In the genomic region with DNA sequence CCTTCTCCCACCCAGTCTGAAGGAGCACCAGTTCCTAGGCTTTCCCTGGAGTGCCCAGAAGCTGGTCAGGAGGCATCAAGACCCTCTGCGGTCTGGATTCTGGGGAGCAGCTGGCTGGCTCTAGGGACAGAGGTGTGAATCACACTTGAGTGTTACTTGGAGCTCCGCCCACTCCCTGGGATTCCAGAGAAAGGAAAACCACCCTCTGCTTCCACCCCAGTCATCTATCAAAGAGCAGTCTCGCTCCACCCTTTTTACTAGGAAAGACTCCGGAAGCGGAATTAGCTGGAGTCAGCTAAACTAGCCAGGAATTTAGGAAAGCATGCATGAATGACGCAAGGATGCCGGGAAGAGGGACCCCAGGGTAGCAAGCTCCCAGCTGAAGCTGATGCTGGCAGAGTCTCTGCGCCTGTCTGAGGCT, we compare ENCODE assay signal across 8 mouse cellular contexts. TPM values are rescaled to one million over a fixed set of nuclear protein-coding genes. Genes with fewer than 3 reads are reported as not detected.
A peak's percentile ranks its signal among the peaks of the same experiment; 100 is the strongest.
DNase-seq lines count a peak whose midpoint lies in the region; ATAC-seq and TF ChIP-seq lines count a peak whose summit lies in the region.

No protein-coding gene starts in this region.

- TF ChIP-seq EP300 in heart, postnatal 0 days (IDR thresholded peaks at IDR 0.05; ENCODE audit: low read depth), result no peak

- peak overlapping the region; percentile 26 for H3K4me2 ChIP-seq in heart, postnatal 0 days (ENCODE audit: low read depth, low read length)
- peak overlapping the region; percentile 52 for H3K4me2 ChIP-seq in limb, embryonic 13.5 days (replicated peaks)
- H3K4me2 ChIP-seq in neural tube, embryonic 14.5 days (ENCODE audit: low read depth, low read length), result peak overlapping the region; percentile 20; the same call in 1 of the 2 replicates

- H3K36me3 ChIP-seq in heart, postnatal 0 days (replicated peaks; ENCODE audit: control insufficient read depth, insufficient read depth, low read length), result no peaks in the 10 kb centered on the region
- H3K36me3 ChIP-seq in limb, embryonic 13.5 days, result no peaks in the 10 kb centered on the region
- no peaks in the 10 kb centered on the region for H3K36me3 ChIP-seq in neural tube, embryonic 14.5 days (ENCODE audit: control insufficient read depth, insufficient read depth, low read length)

- WGBS in heart, postnatal 0 days, result 2% methylated on average over 8 of the region's 8 CpGs
- 5% methylated on average over 8 of the region's 8 CpGs for WGBS in limb, embryonic 13.5 days
- WGBS in neural tube, embryonic 14.5 days, result 4% methylated on average over 8 of the region's 8 CpGs

- no peaks in the 10 kb centered on the region; the same call in 1 of the 2 replicates for H3K27me3 ChIP-seq in heart, postnatal 0 days (ENCODE audit: control insufficient read depth, insufficient read depth, low read length)
- H3K27me3 ChIP-seq in limb, embryonic 13.5 days, result 0 out of 2 replicates have a peak, but pooled peaks cover 3% of the 10 kb centered on the region
- H3K27me3 ChIP-seq in neural tube, embryonic 14.5 days (ENCODE audit: control insufficient read depth, insufficient read depth, low read length), result no peaks in the 10 kb centered on the region

- H3K9ac ChIP-seq in heart, postnatal 0 days (replicated peaks; ENCODE audit: low read depth, low read length), result no peak overlapping the region
- H3K9ac ChIP-seq in limb, embryonic 13.5 days, result peak overlapping the region; percentile 8; the same call in 1 of the 2 replicates
- peak overlapping the region; percentile 16; the same call in 1 of the 2 replicates for H3K9ac ChIP-seq in neural tube, embryonic 14.5 days (replicated peaks; ENCODE audit: low read depth, low read length)

- H3K27ac ChIP-seq in heart, postnatal 0 days (ENCODE audit: low read depth), result no peak overlapping the region
- no peak overlapping the region for H3K27ac ChIP-seq in limb, embryonic 13.5 days
- H3K27ac ChIP-seq in neural tube, embryonic 14.5 days (ENCODE audit: low read depth, low read length), result no peak overlapping the region

- no peaks in the 10 kb centered on the region for H3K9me3 ChIP-seq in heart, postnatal 0 days (replicated peaks; ENCODE audit: control insufficient read depth, low read length)
- H3K9me3 ChIP-seq in limb, embryonic 13.5 days, result no peaks in the 10 kb centered on the region
- H3K9me3 ChIP-seq in neural tube, embryonic 14.5 days (ENCODE audit: control insufficient read depth, low read length), result no peaks in the 10 kb centered on the region

- TF ChIP-seq CTCF in heart, postnatal 0 days (IDR thresholded peaks at IDR 0.05; ENCODE audit: low read depth), result no peak

- peak; percentile 53 for ATAC-seq in heart, postnatal 0 days (ENCODE audit: insufficient read depth, low read depth)
- 0 out of 2 replicates have a peak, but pooled peaks have one; percentile 24 for ATAC-seq in limb, embryonic 13.5 days (ENCODE audit: low FRiP score, low read depth)
- ATAC-seq in neural tube, embryonic 14.5 days (ENCODE audit: low read depth), result peak; percentile 41; the same call in 1 of the 2 replicates

- H3K4me1 ChIP-seq in heart, postnatal 0 days (ENCODE audit: control insufficient read depth, insufficient read depth), result 0 out of 2 replicates have a peak, but pooled peaks cover 4% of the 10 kb centered on the region
- H3K4me1 ChIP-seq in limb, embryonic 13.5 days, result peaks cover 19% of the 10 kb centered on the region
- peaks cover 6% of the 10 kb centered on the region; the same call in 1 of the 2 replicates for H3K4me1 ChIP-seq in neural tube, embryonic 14.5 days (ENCODE audit: control insufficient read depth, insufficient read depth, low read length)

- H3K4me3 ChIP-seq in heart, postnatal 0 days (ENCODE audit: low read depth, low read length), result no peak overlapping the region
- peak overlapping the region; percentile 3; the same call in 1 of the 2 replicates for H3K4me3 ChIP-seq in limb, embryonic 13.5 days
- no peak overlapping the region for H3K4me3 ChIP-seq in neural tube, embryonic 14.5 days (ENCODE audit: low read depth, low read length)

- peak; percentile 16 for DNase-seq in adrenal gland, adult 8-10 months
- DNase-seq in adrenal gland, adult 18-20 months (ENCODE audit: low spot score in 2 of 2), result no peak
- peak; percentile 47 for DNase-seq in embryo, embryonic 9.5 days (ENCODE audit: extremely low spot score)
- peak; percentile 56 for DNase-seq in heart, postnatal 0 days (ENCODE audit: low spot score)
- DNase-seq in natural killer cell, adult 2 months (ENCODE audit: low spot score in 2 of 2), result no peak
- no peak for DNase-seq in cerebellum, postnatal 36 days

RNA-seq across cellular contexts. Expression of a gene that starts 18.9 kb away (rescaled TPM):
- total RNA-seq in adrenal gland, adult 8-10 months (2022), result 1 to 10 TPM; 1.5 to 3.1 (median 2.0) TPM
- 10 to 100 TPM in 1 of 2 experiments, 1 to 10 TPM in 1; 2.0 to 11.5 TPM for total RNA-seq in adrenal gland, adult 18-20 months (2021)
- 0.54 and 2.3 TPM in 2 replicates for total RNA-seq in heart, postnatal 0 days (2014; rRNA removed; ENCODE audit: low replicate concordance)
- polyA plus RNA-seq in heart, postnatal 0 days (2015; fragmentation: Nextera tagmentation; extraction: Ambion mirVana), result 0.23 and 0.30 TPM in 2 replicates
- 0.72 and 0.81 TPM in 2 replicates for polyA plus RNA-seq in limb, embryonic 13.5 days (2015; fragmentation: Nextera tagmentation; extraction: Ambion mirVana)
- polyA plus RNA-seq in neural tube, embryonic 14.5 days (2014; fragmentation: Nextera tagmentation; extraction: Ambion mirVana), result 0.15 and 0.25 TPM in 2 replicates

Comparison
In these comparisons a context has a peak if more than half of its experiments do, and no peak if none do; other contexts are left out.
1. DNase-seq: peak in adrenal gland, adult 8-10 months (single experiment), embryo, embryonic 9.5 days (single experiment) and heart, postnatal 0 days (single experiment); none in adrenal gland, adult 18-20 months (0 of 2), natural killer cell, adult 2 months (0 of 2) and cerebellum, postnatal 36 days (0 of 2).
2. Peak in every context shown above with its lines, with median percentiles within 50 percentile points of each other: ATAC-seq and H3K4me2 ChIP-seq.